Mouse (Mus musculus) T-helper 2 cell (primary cell): Measurements from ENCODE around the gene Rock2.
"Not testable (repeated sequence)": the region's sequence is repeated elsewhere in the genome, so short reads cannot be mapped to it uniquely, and the experiment has no call there.

Source experiments
- in situ Hi-C: fragments of 300-600 bp; cut with MboI, MseI; formaldehyde crosslinking; loops from one replicate; pipeline ENCODE4 v1.15.1; 2025; ENCODE audit warnings: high pct_unique_total_duplicates

Gene Rock2

DNA sequence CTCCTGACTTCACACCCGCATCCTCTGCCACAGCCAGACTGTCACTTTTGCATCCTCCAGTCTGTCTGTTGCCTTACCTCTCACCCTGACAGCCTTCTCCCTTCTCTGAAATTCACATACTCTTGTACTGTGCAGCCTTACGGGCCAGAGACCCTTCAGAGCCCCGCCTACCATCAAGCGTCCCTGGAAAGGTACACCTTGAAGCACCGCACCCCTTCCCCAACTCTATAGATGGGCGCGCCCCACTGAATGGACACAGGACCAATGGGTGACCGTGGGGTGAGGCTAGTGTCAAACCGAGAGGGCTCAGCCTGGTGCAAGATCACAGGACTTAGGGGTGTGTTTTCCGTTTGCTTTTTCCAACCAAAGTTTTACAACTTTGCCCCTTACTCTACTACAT is 104.5 kb downstream of the Rock2 start:
- in situ Hi-C loops: loop anchor here (5.0 kb wide), 1 partner anchor 187 kb away; the partner anchor contains the start of gene E2f6

DNA sequence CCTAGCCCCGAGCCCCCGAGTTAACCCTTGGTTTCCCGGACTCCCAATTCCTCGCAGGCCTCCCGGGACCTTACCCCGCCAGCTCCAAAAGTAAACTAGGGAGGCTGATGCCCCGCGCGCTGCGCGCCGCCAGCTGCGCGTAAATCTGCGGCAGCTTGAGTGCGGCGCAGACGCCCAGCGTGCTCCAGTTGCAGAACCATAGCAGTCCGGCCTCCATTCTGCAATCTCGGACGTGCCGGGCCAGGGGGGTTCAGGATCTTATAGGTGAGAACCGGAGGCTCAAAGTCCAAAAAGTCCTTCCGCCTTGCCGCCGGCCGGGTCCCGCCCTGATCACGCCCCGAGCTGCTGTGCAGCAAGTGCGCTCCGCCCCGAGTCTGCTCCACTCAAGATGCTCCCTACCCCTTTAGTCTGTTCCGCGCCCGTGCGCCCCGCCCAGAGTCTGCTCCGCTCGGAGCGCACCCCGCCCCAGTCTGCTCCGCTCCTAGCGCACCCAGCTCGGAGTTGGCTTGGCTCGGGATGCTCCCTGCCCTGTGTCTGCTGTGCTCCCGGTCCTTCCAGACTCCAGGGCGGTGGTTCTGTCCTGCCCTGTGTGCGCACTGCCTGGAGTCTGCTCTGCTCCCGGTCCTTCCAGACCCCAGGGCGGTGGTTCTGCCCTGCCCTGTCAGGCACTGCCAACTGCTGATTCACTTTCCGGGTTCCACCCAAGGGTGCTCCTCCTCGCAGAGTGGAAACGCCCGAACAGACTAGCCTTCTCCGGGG is 105.2 kb downstream of the Rock2 start, which contains the start of gene Pqlc3:
TSS of gene Pqlc3 (minus strand) at position 670 of the 759 bp plus-strand sequence.
- in situ Hi-C loops: loop anchor here (5.0 kb wide), 1 partner anchor 188 kb away; the partner anchor contains the start of gene E2f6

DNA sequence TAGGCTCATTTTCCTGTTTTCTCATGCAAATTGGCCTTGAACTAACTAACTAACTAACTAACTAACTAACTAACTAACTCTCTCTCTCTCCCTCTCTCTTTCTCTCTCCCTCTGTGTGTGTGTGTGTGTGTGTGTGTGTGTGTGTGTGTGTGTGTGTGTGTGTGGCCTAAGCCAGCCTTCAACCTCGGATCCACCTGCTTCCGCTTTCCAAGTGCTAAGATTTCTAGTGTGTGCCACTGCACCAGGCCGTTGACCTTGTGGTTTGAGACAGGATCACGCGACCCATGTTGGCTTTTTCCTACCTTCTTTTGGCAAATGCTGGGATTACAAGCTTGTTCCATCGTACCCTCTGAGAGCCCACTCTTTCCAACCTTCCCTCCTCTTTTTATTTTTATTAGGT is 105.9 kb downstream of the Rock2 start:
- in situ Hi-C loops: no loop called here

DNA sequence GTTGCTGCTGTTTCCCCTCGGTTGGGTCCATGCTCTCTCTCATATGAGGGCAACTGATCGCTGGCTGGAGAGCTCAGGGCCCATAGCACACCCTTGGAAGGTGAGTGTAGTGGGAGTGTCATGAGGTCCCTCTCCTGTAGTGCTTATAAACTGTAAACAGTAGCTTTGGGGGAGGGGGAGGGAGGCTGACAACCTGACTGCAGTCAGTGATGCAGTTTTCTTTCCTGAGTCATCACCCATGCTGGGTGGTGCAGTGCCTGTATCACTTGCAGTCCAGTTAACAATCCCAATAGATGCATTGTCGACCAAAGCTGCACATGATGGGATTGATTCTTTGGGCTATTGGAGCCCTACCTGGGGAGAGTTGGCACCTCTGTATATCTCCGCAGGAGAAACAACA is 106.5 kb downstream of the Rock2 start:
- in situ Hi-C loops: no loop called here

DNA sequence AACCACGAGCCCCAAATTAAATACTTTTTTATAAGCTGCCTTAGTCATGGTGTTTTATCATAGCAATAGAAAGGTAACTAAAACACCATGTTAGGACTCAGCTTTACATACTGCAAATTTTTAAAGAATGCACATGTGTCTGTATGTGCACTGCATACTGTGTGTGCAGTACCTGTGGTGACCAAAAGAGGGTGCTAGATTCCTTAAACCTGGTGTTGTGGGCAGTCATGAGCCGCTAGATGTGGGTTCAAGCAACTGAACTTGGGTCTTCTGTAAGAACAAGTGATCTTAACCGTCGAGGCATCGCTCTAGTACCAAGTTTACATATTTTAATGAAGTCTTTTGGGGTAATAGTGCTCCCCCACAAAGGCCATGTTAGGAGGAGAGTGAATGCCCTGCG is 114.8 kb downstream of the Rock2 start:
- in situ Hi-C loops: no loop called here

DNA sequence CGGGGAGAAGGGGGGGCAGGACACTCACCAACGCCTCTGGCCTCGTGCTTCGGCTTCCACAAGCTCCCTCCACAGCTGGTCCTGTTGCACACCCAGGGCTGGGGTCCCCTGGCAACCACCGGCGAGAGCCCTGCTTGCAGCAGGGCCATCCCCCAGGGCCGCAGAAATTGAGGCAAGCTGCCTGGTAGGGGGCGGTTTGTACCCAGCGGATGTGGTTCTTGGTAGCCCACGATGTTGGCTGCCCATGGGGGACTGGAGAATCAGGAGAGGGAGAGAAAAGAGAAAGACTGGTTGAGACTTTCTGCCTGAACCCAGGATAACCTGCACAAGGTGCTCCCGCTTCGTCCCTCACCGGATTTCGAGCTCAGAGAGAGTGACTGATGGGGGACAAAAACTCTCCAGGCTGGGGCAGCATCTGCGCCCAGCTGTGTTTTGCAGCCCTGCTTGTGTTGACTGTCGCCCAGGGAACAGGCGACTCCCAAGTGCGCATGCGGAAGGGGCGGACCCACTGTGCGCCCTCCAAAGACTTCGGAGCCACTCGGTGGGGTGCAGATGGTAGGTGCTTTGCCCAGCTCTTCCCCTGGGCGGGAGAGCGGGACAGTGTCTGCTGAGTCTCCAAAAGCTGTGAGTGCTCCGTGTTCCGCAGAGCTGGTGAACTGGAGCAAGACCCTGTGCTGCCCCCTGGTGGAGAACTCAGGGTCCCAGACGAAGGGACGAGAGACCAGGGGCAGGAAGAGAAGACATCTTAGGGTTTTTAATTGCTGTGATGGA is 116.6 kb downstream of the Rock2 start, which contains the start of gene 2410004P03Rik:
TSS of gene 2410004P03Rik (minus strand) at position 628 of the 771 bp plus-strand sequence.
- in situ Hi-C loops: no loop called here

DNA sequence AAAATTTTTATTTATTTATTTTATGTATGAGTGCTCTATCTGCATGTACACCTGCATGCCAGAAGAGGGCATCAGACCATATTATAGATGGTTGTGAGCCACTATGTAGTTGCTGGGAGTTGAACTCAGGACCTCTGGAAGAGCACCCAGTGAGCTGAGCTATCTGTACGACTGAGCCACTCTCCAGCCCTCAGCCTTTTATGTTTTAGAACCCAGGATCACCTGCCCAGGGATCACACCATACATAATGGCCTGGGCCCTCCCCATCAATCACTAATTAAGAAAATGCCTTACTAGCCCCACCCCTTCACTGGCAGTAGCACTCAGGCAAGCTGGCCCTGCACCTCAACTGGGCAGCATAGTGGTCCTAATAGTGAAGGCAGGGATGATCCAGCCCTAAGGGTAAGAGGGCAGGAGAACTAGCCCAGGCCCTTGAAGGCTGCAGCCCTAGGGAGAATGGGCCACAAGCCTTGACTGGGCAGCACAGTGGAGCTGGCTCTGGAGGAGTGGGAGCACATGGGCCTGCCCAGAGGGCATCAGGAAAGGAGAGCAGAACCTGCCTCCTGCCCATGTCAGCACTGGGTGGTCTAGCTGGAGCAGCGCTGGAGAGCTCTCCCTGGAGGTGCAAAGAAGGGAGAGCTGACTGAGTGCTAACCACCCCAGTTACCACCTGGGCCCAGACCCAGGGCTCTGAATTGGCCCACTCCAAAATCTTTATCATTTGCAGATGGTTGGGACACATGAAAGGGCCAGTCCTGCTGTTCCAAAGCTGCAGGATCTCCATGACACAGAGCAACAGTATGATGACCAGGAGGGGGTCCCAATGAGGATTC is 117.6 kb downstream of the Rock2 start:
- in situ Hi-C loops: no loop called here

DNA sequence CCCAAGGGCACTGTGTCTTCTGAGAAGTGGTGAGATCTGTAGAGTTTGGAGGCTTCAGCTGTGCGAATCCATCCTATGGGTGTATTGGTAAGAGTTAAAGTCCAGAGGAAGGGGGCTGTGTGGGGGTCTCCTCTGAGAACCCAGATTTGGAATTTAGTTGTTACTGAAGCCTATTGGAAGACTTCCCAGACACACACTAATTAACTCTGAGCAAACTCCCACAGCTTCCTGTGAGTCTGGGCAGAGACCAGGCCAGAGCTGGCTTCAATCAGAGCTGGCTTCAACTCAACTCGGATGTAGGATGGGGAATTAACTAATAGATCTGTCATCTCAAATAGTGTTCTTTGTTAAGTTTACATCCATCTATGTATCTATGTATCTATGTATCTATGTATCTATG is 121.0 kb downstream of the Rock2 start:
- in situ Hi-C loops: no loop called here

DNA sequence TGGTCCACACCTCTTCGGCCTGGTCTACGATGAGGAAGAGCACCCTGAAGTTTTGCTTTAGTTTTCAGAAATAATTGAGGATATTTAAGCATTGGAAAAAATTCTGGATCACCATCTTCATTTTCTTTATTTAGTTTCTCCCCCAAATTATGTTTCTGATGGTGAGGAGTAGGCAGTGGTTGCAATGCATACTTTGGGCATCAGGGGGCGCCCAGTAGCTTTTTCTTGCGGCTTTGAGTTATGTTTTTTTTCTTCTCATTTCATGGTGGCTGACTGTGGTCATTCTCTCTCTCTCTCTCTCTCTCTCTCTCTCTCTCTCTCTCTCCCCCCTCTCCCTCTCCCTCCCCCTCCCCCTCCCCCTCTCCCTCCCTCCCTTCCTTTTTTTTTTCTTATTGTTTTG is 123.8 kb downstream of the Rock2 start:
- in situ Hi-C loops: no loop called here

DNA sequence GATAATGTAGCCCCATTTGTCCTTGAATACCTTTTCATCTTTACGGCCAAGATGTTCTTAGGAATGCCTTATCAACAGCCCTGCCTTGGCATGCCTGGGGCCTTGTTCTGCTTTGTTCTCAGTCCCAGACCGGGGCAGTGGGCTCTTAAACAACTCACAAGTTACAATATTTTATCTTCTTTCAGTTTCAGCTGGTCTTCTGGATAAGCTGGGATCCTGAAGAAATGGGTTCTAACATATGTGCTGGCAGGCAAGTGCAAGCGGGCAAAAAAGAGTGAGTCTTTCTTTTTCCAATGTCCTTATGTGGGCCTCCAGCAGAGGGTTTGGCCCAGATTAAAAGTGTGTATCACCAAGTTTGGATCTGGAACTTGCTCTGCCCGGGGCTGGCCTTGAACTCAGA is 126.4 kb downstream of the Rock2 start:
- in situ Hi-C loops: not testable (repeated sequence)

DNA sequence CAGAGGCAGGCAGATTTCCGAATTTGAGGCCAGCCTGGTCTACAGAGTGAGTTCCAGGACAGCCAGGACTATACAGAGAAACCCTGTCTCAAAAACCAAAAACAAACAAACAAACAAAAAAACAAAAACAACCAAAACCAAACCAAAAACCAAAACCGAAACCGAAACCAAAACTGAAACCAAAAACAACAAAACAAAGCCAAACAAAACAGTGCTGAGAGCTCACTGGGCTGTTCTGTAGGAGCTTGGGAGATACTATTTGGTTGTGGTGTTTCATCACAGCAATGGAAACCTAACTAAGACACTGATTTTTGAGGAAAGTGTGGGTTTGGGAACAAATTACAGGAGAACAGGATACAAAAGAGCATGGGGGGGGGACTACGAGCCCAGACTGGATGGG is 127.5 kb downstream of the Rock2 start:
- in situ Hi-C loops: no loop called here

DNA sequence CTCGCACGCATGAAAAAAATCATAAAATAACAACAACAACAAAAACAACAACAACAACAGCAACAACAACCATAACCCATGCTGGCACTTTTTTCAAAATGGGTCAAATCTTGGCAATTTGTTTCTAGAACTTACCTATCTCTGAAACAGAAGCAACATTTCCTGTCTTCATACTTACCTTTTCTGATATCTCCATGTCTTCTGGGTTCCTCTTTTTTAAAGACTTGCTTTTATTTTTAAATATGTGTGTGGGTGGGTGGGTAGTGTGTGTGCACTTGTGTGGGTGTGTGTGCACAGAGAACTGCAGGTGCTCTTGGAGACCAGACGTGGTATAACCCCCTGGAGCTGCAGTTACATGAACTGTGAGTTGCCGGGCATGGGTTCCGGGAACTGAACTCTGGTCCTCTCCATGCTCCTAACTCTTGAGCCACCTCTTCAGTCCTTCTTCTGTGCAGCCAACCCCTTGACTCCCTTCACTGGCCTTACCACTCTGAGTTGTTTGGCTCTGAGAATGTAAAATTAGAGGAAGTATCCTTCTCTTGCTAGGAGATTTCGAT is 129.9 kb downstream of the Rock2 start:
- in situ Hi-C loops: no loop called here

DNA sequence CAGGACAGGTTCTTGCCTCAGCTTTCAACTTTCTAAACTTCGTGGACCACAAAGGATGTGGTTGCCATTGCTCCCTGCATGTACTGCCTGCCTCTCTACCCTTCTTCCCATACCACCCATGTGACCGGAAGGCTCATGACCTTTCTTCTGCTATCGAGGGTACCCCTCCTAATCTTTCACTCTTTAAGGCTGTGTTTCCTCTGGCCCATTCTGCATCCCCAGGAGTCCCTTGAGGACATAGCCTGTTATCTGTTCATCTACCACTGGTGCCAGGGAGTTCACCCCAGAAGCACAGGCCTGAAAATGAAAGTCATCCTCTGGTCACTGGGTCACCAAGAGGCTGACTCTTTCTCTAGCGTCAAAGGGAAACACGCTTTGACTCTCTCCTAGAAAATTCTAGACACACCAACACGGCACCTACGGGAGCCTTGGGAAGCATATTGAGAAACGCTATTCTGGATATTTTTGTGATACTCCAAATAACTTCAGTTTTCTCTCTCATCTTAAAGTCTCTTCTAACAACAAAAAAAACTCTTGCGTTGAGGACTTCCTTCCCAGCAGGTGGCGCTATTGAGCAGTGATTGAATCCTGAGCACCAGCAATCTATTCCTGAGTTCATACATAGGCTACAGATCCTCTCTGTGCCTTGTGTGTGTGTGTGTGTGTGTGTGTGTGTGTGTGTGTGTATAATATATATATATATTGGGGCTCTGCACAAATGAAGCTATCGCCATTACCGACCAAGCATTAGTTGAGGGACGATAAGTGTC is 138.2 kb downstream of the Rock2 start:
- in situ Hi-C loops: loop anchor here (5.0 to 10.0 kb wide), 2 partner anchors 192 to 219 kb away; no protein-coding TSS in a partner anchor

DNA sequence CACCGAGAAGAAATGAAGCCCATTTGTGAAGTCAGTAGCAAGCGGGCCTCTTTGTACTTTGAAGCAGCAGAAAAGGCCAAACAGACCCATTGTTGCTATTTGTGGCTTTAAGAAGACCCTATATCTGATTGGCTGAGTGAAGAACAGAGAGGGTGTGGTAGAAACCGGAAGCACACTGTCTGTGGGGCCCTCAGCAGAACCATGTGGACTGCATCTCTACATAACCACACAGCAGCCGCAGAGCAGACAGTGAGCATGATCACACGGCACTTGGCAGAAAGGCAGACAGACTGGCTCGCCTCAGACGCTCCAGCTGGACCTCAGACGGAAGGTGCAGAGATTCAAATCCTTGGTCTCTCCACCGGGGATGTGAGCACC is 138.8 kb downstream of the Rock2 start:
- in situ Hi-C loops: loop anchor here (5.0 to 10.0 kb wide), 2 partner anchors 191 to 219 kb away; no protein-coding TSS in a partner anchor

DNA sequence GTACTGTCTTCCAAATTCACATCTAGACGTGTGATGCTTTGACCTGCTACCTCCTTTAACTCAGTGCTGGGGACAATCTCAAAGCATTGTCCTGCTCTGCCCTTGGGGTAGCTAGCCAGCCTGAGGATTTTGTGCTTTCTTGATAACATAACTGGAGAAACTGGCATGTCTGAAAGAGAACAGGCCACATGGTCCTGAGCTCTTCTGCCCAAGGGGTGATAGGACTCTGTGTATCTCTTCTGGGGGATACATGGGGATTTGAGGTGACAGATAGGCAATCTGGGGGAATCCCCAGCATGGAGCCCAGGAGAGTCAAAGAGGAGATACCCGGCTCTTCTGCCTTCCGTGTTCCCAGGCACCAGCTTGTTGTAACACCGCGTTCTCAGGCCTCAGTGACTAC is 140.0 kb downstream of the Rock2 start:
- in situ Hi-C loops: loop anchor here (5.0 to 10.0 kb wide), 2 partner anchors 190 to 218 kb away; no protein-coding TSS in a partner anchor

DNA sequence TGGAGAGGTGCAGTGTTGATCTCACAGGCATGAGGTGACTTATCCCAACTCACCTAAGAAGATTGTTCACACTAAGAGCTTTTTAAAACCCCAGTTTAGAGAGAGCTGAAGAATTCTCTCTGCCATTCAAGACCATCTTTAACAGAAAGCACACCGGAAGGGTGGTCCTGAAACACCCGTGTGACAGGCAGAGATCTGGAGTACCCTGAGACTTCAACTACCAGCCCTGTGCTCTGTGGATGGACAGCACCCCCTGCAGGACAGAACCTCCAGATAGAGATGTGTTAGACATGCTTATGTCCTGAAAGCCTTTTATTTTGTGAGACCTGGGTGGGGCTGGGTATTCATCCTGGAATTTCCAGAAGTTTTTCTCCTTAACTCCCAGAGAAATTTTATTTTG is 140.4 kb downstream of the Rock2 start:
- in situ Hi-C loops: loop anchor here (10.0 kb wide), 1 partner anchor 190 kb away; no protein-coding TSS in a partner anchor

DNA sequence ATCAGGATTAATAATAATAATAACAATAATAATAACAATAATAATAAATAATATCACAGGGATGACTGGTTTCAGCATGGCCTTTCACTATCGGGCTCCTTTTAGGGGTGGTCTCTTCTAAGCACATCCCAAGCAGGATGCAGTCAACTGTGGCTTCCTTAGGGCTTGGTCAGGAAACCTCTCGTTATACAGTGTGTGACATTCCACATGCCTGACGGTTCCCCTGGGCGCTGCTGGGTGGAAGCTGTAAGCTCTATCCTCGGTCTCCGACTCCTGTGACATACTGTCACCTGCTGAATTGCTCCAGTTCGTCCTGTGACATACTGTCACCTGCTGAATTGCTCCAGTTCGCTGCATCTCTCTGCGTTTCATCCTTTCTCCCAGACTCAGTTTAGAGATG is 141.8 kb downstream of the Rock2 start:
- in situ Hi-C loops: loop anchor here (10.0 kb wide), 1 partner anchor 188 kb away; no protein-coding TSS in a partner anchor

DNA sequence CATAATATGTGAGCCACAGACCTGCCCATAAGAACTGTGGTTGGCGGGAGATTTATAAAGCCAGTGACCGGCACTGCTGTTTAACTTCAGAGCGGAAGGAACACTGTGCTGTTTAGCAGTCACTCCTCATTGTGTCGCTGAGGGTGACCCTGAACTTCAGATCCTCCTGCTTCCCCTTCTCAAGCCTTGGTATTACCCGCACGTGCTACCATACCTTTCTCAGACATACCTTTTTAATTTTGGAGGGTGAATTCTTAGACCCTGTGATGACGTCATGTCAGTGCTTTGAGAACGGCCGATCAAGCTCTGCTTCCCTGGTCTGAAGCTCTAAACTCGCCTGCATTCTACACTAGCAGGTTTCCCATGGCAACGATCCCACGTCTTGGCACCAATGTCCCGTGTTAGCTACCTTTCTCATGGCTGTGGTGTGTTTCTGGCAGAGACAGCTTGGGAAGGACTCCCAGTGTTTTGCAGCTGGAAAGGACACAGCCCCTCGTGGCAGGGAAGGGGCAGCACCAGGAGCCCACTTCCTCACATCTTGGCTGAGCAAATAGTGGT is 142.4 kb downstream of the Rock2 start:
- in situ Hi-C loops: loop anchor here (10.0 kb wide), 1 partner anchor 188 kb away; no protein-coding TSS in a partner anchor
